Mouse (Mus musculus): ENCODE measurements at regions not wholly inside any gene's neighbourhood (a gene's known extent, or its start where the extent isn't known, plus 50 kb on each side); places are given as distances from the start of the nearest gene placed in this dataset.

GRCm38 (mm10) chr13:80334865-80335655, 548.1 kb upstream of the Arrdc3 start:
- ATAC-seq: no peak
- WGBS: 60% methylated on average over 8 of the region's 8 CpGs
- Histone ChIP-seq H3K4me2 (replicated peaks) (no peak overlapping the region), H3K4me3 (replicated peaks) (no peak overlapping the region), H3K9ac (replicated peaks) (no peak overlapping the region), H3K36me3 (no peaks in the 10 kb centered on the region), H3K27me3 (no peaks in the 10 kb centered on the region), H3K9me3 (no peaks in the 10 kb centered on the region), H3K4me1 (replicated peaks) (0 out of 2 replicates have a peak, but pooled peaks cover 2% of the 10 kb centered on the region), H3K27ac (no peak overlapping the region)

- Histone ChIP-seq H3K36me3 (no peaks in the 10 kb centered on the region), H3K27ac (no peak overlapping the region), H3K9me3 (no peaks in the 10 kb centered on the region), H3K27me3 (no peaks in the 10 kb centered on the region), H3K9ac (replicated peaks) (no peak overlapping the region), H3K4me2 (replicated peaks) (no peak overlapping the region), H3K4me1 (replicated peaks) (no peaks in the 10 kb centered on the region), H3K4me3 (replicated peaks) (no peak overlapping the region)
- peak; percentile 66 for ATAC-seq
- WGBS: 60% methylated on average over 2 of the region's 2 CpGs
These were observed 536.1 kb upstream of the Arrdc3 start for GRCm38 (mm10) chr13:80346980-80347649.

GRCm38 (mm10) chr13:80365964-80366363, 517.2 kb upstream of the Arrdc3 start:
- H3K4me2 ChIP-seq (replicated peaks): no peak overlapping the region
- H3K27me3 ChIP-seq: no peaks in the 10 kb centered on the region
- H3K27ac ChIP-seq: no peak overlapping the region
- H3K9ac ChIP-seq (replicated peaks): no peak overlapping the region
- no peaks in the 10 kb centered on the region for H3K36me3 ChIP-seq
- 95% methylated on average over 2 of the region's 2 CpGs for WGBS
- H3K4me1 ChIP-seq (replicated peaks): no peaks in the 10 kb centered on the region
- no peak overlapping the region for H3K4me3 ChIP-seq (replicated peaks)
- ATAC-seq: no peak
- 0 out of 2 replicates have a peak, but pooled peaks cover 3% of the 10 kb centered on the region for H3K9me3 ChIP-seq

- Histone ChIP-seq H3K4me1 (replicated peaks) (no peaks in the 10 kb centered on the region), H3K27ac (no peak overlapping the region), H3K36me3 (no peaks in the 10 kb centered on the region), H3K9me3 (0 out of 2 replicates have a peak, but pooled peaks cover 3% of the 10 kb centered on the region), H3K4me3 (replicated peaks) (no peak overlapping the region), H3K4me2 (replicated peaks) (no peak overlapping the region), H3K9ac (replicated peaks) (no peak overlapping the region), H3K27me3 (no peaks in the 10 kb centered on the region)
- ATAC-seq: no peak
- WGBS: 94% methylated on average over 1 of the region's 1 CpGs
These were observed 512.7 kb upstream of the Arrdc3 start for GRCm38 (mm10) chr13:80370491-80370890.

GRCm38 (mm10) chr13:80381280-80381965, 501.8 kb upstream of the Arrdc3 start:
- WGBS: 57% methylated on average over 4 of the region's 4 CpGs
- peak; percentile 56; the same call in 1 of the 2 replicates for ATAC-seq
- no peaks in the 10 kb centered on the region for H3K27me3 ChIP-seq

GRCm38 (mm10) chr13:80381966-80382666, 501.1 kb upstream of the Arrdc3 start:
- no peaks in the 10 kb centered on the region for H3K9me3 ChIP-seq
- WGBS: 47% methylated on average over 2 of the region's 2 CpGs
- ATAC-seq: no peak

More at GRCm38 (mm10) chr13:80381280-80381965, 501.8 kb upstream of the Arrdc3 start:
- Histone ChIP-seq H3K4me3 (replicated peaks) (no peak overlapping the region), H3K27ac (no peak overlapping the region), H3K9ac (replicated peaks) (no peak overlapping the region), H3K36me3 (no peaks in the 10 kb centered on the region), H3K4me1 (replicated peaks) (peaks cover 8% of the 10 kb centered on the region; the same call in 1 of the 2 replicates), H3K9me3 (no peaks in the 10 kb centered on the region), H3K4me2 (replicated peaks) (no peak overlapping the region)

GRCm38 (mm10) chr13:80408928-80409327, 474.3 kb upstream of the Arrdc3 start:
- Histone ChIP-seq H3K27me3 (no peaks in the 10 kb centered on the region), H3K36me3 (no peaks in the 10 kb centered on the region), H3K4me3 (replicated peaks) (no peak overlapping the region), H3K9me3 (no peaks in the 10 kb centered on the region), H3K4me1 (replicated peaks) (no peaks in the 10 kb centered on the region), H3K9ac (replicated peaks) (no peak overlapping the region), H3K27ac (no peak overlapping the region), H3K4me2 (replicated peaks) (no peak overlapping the region)
- no peak for ATAC-seq

More at GRCm38 (mm10) chr13:80381966-80382666, 501.1 kb upstream of the Arrdc3 start:
- H3K36me3 ChIP-seq: no peaks in the 10 kb centered on the region
- no peak overlapping the region for H3K4me3 ChIP-seq (replicated peaks)
- peaks cover 8% of the 10 kb centered on the region; the same call in 1 of the 2 replicates for H3K4me1 ChIP-seq (replicated peaks)
- no peak overlapping the region for H3K4me2 ChIP-seq (replicated peaks)
- H3K27me3 ChIP-seq: no peaks in the 10 kb centered on the region
- H3K9ac ChIP-seq (replicated peaks): no peak overlapping the region
- H3K27ac ChIP-seq: no peak overlapping the region

GRCm38 (mm10) chr13:80409790-80410433, 473.3 kb upstream of the Arrdc3 start:
- Histone ChIP-seq H3K4me1 (replicated peaks) (no peaks in the 10 kb centered on the region), H3K36me3 (no peaks in the 10 kb centered on the region), H3K9me3 (no peaks in the 10 kb centered on the region), H3K9ac (replicated peaks) (no peak overlapping the region), H3K4me2 (replicated peaks) (no peak overlapping the region), H3K4me3 (replicated peaks) (no peak overlapping the region), H3K27ac (no peak overlapping the region), H3K27me3 (no peaks in the 10 kb centered on the region)
- peak; percentile 58; the same call in 1 of the 2 replicates for ATAC-seq

GRCm38 (mm10) chr13:80418480-80419183, 464.6 kb upstream of the Arrdc3 start:
- H3K27me3 ChIP-seq: no peaks in the 10 kb centered on the region
- H3K27ac ChIP-seq: no peak overlapping the region
- H3K4me3 ChIP-seq (replicated peaks): no peak overlapping the region
- no peak overlapping the region for H3K4me2 ChIP-seq (replicated peaks)
- H3K36me3 ChIP-seq: no peaks in the 10 kb centered on the region
- no peaks in the 10 kb centered on the region for H3K9me3 ChIP-seq
- no peak for ATAC-seq
- no peak overlapping the region for H3K9ac ChIP-seq (replicated peaks)
- 71% methylated on average over 3 of the region's 3 CpGs for WGBS
- no peaks in the 10 kb centered on the region for H3K4me1 ChIP-seq (replicated peaks)

GRCm38 (mm10) chr13:80420341-80420740, 462.8 kb upstream of the Arrdc3 start:
- ATAC-seq: no peak
- Histone ChIP-seq H3K4me3 (replicated peaks) (no peak overlapping the region), H3K36me3 (no peaks in the 10 kb centered on the region), H3K9ac (replicated peaks) (no peak overlapping the region), H3K27me3 (no peaks in the 10 kb centered on the region), H3K4me1 (replicated peaks) (no peaks in the 10 kb centered on the region), H3K27ac (no peak overlapping the region), H3K4me2 (replicated peaks) (no peak overlapping the region), H3K9me3 (no peaks in the 10 kb centered on the region)
- 80% methylated on average over 2 of the region's 2 CpGs for WGBS
